Mouse (Mus musculus) neural tube, embryonic 15.5 days (tissue): ENCODE measurements at regions not wholly inside any gene's neighbourhood (a gene's known extent, or its start where the extent isn't known, plus 50 kb on each side); places are given as distances from the start of the nearest gene placed in this dataset.

Experiments used
- ATAC-seq: fragments of 200-750 bp; cut with Nextera tagmentation; 2 replicates; pipeline ENCODE4 v1.8.0; 2017; ENCODE audit warnings: mild to moderate bottlenecking, moderate TSS enrichment, moderate library complexity; ENCODE audit not compliant: low FRiP score
- H3K27ac ChIP-seq: fragments of 300-500 bp; sonication (generic); replicated peaks from 2 replicates; pipeline ENCODE4 v1.5.1; 2015; ENCODE audit warnings: mild to moderate bottlenecking, inconsistent platforms
- H3K27me3 ChIP-seq: fragments of 300-500 bp; sonication (generic); replicated peaks from 2 replicates; pipeline ENCODE4 v1.6.1; 2015; ENCODE audit warnings: inconsistent platforms
- H3K36me3 ChIP-seq: fragments of 300-500 bp; sonication (generic); 2 replicates; pipeline ENCODE4 v1.6.1; 2015; ENCODE audit warnings: inconsistent platforms
- H3K4me1 ChIP-seq: fragments of 300-500 bp; sonication (generic); 2 replicates; pipeline ENCODE4 v1.6.1; 2015; ENCODE audit warnings: inconsistent platforms
- H3K4me2 ChIP-seq: fragments of 300-500 bp; sonication (generic); 2 replicates; pipeline ENCODE4 v1.6.1; 2015; ENCODE audit warnings: inconsistent platforms, mild to moderate bottlenecking, moderate library complexity
- H3K4me3 ChIP-seq: fragments of 300-500 bp; sonication (generic); replicated peaks from 2 replicates; pipeline ENCODE4 v1.5.1; 2015; ENCODE audit warnings: mild to moderate bottlenecking, inconsistent platforms
- H3K9ac ChIP-seq: fragments of 300-500 bp; sonication (generic); replicated peaks from 2 replicates; pipeline ENCODE4 v1.6.1; 2015; ENCODE audit warnings: mild to moderate bottlenecking, inconsistent platforms
- H3K9me3 ChIP-seq: fragments of 300-500 bp; sonication (generic); replicated peaks from 2 replicates; pipeline ENCODE4 v1.6.1; 2016; ENCODE audit warnings: inconsistent platforms
- WGBS: fragments of 180-500 bp; shearing (Covaris S2); methylation state at CpG from one replicate; pipeline ENCODE4 v1.1.7; 2015; ENCODE audit warnings: mixed read lengths; 5-methylcytosine and 5-hydroxymethylcytosine counted together

- no peaks in the 10 kb centered on the region for H3K27me3 ChIP-seq
- ATAC-seq = no peak
- 69% methylated on average over 9 of the region's 9 CpGs for WGBS
- H3K4me3 ChIP-seq = no peak overlapping the region
- H3K4me2 ChIP-seq = no peak overlapping the region
- no peaks in the 10 kb centered on the region for H3K4me1 ChIP-seq
- no peaks in the 10 kb centered on the region for H3K36me3 ChIP-seq
- H3K27ac ChIP-seq = no peak overlapping the region
- no peak overlapping the region for H3K9ac ChIP-seq
- H3K9me3 ChIP-seq = no peaks in the 10 kb centered on the region
These were observed 172.6 kb upstream of the Nr2f2 start for GRCm38 (mm10) chr7:70539121-70539642.

GRCm38 (mm10) chr7:70536046-70536445 is 169.5 kb upstream of the Nr2f2 start:
- whole genome bisulfite sequencing = 86% methylated on average over 6 of the region's 6 CpGs
- Histone ChIP-seq H3K4me1 (no peaks in the 10 kb centered on the region), H3K4me3 (no peak overlapping the region), H3K4me2 (no peak overlapping the region), H3K9me3 (peaks cover 3% of the 10 kb centered on the region; the same call in 1 of the 2 replicates), H3K27me3 (no peaks in the 10 kb centered on the region), H3K9ac (no peak overlapping the region), H3K27ac (no peak overlapping the region), H3K36me3 (no peaks in the 10 kb centered on the region)
- ATAC-seq = no peak

GRCm38 (mm10) chr7:70533552-70533951 is 167.0 kb upstream of the Nr2f2 start:
- H3K27ac ChIP-seq = no peak overlapping the region
- H3K9me3 ChIP-seq = peaks cover 5% of the 10 kb centered on the region; the same call in 1 of the 2 replicates
- H3K27me3 ChIP-seq = no peaks in the 10 kb centered on the region
- WGBS = 33% methylated on average over 1 of the region's 1 CpGs
- H3K4me1 ChIP-seq = no peaks in the 10 kb centered on the region
- H3K4me3 ChIP-seq = no peak overlapping the region
- no peak overlapping the region for H3K9ac ChIP-seq
- ATAC-seq = no peak
- H3K36me3 ChIP-seq = no peaks in the 10 kb centered on the region
- H3K4me2 ChIP-seq = no peak overlapping the region

GRCm38 (mm10) chr7:70527921-70528320 is 161.4 kb upstream of the Nr2f2 start:
- WGBS = 78% methylated on average over 4 of the region's 4 CpGs
- no peak overlapping the region for H3K4me3 ChIP-seq
- no peak for ATAC-seq
- H3K36me3 ChIP-seq = no peaks in the 10 kb centered on the region
- H3K4me1 ChIP-seq = no peaks in the 10 kb centered on the region
- H3K9me3 ChIP-seq = peaks cover 5% of the 10 kb centered on the region; the same call in 1 of the 2 replicates
- no peaks in the 10 kb centered on the region for H3K27me3 ChIP-seq
- H3K27ac ChIP-seq = no peak overlapping the region
- H3K9ac ChIP-seq = no peak overlapping the region
- no peak overlapping the region for H3K4me2 ChIP-seq

GRCm38 (mm10) chr7:70525372-70525771 is 158.8 kb upstream of the Nr2f2 start:
- Histone ChIP-seq H3K9ac (no peak overlapping the region), H3K4me3 (no peak overlapping the region), H3K27ac (no peak overlapping the region), H3K9me3 (no peaks in the 10 kb centered on the region), H3K27me3 (no peaks in the 10 kb centered on the region), H3K36me3 (no peaks in the 10 kb centered on the region), H3K4me2 (no peak overlapping the region), H3K4me1 (no peaks in the 10 kb centered on the region)
- WGBS = 88% methylated on average over 2 of the region's 2 CpGs
- no peak for ATAC-seq

GRCm38 (mm10) chr7:70524744-70525143 is 158.2 kb upstream of the Nr2f2 start:
- no peak overlapping the region for H3K4me3 ChIP-seq
- no peaks in the 10 kb centered on the region for H3K4me1 ChIP-seq
- no peak for ATAC-seq
- H3K9me3 ChIP-seq = no peaks in the 10 kb centered on the region
- no peak overlapping the region for H3K4me2 ChIP-seq
- no peaks in the 10 kb centered on the region for H3K27me3 ChIP-seq
- no peak overlapping the region for H3K27ac ChIP-seq
- H3K36me3 ChIP-seq = no peaks in the 10 kb centered on the region
- H3K9ac ChIP-seq = no peak overlapping the region
- WGBS = 96% methylated on average over 9 of the region's 9 CpGs

- WGBS = 94% methylated on average over 4 of the region's 4 CpGs
These were observed 157.7 kb upstream of the Nr2f2 start for GRCm38 (mm10) chr7:70524251-70524650.

GRCm38 (mm10) chr7:70516741-70517140 is 150.2 kb upstream of the Nr2f2 start:
- Histone ChIP-seq H3K9ac (no peak overlapping the region), H3K4me1 (peaks cover 11% of the 10 kb centered on the region; the same call in 1 of the 2 replicates), H3K4me3 (no peak overlapping the region), H3K9me3 (no peaks in the 10 kb centered on the region), H3K36me3 (no peaks in the 10 kb centered on the region), H3K27me3 (no peaks in the 10 kb centered on the region), H3K27ac (no peak overlapping the region), H3K4me2 (no peak overlapping the region)
- 58% methylated on average over 3 of the region's 3 CpGs for WGBS
- ATAC-seq = no peak

More at GRCm38 (mm10) chr7:70524251-70524650, 157.7 kb upstream of the Nr2f2 start:
- H3K9me3 ChIP-seq = no peaks in the 10 kb centered on the region
- no peaks in the 10 kb centered on the region for H3K27me3 ChIP-seq
- H3K27ac ChIP-seq = no peak overlapping the region
- H3K36me3 ChIP-seq = no peaks in the 10 kb centered on the region
- no peak overlapping the region for H3K4me2 ChIP-seq
- no peak overlapping the region for H3K9ac ChIP-seq
- ATAC-seq = no peak
- H3K4me3 ChIP-seq = no peak overlapping the region
- H3K4me1 ChIP-seq = no peaks in the 10 kb centered on the region

- Histone ChIP-seq H3K27ac (no peak overlapping the region), H3K4me3 (no peak overlapping the region), H3K4me1 (peaks cover 11% of the 10 kb centered on the region; the same call in 1 of the 2 replicates), H3K36me3 (no peaks in the 10 kb centered on the region), H3K9ac (no peak overlapping the region), H3K9me3 (no peaks in the 10 kb centered on the region), H3K27me3 (no peaks in the 10 kb centered on the region), H3K4me2 (no peak overlapping the region)
- ATAC-seq = no peak
- WGBS = 17% methylated on average over 8 of the region's 8 CpGs
These were observed 148.9 kb upstream of the Nr2f2 start for GRCm38 (mm10) chr7:70515341-70515851.

GRCm38 (mm10) chr7:70514666-70515065 is 148.1 kb upstream of the Nr2f2 start:
- Histone ChIP-seq H3K36me3 (no peaks in the 10 kb centered on the region), H3K27me3 (no peaks in the 10 kb centered on the region), H3K4me3 (no peak overlapping the region), H3K4me2 (no peak overlapping the region), H3K9me3 (no peaks in the 10 kb centered on the region), H3K9ac (no peak overlapping the region), H3K27ac (no peak overlapping the region), H3K4me1 (peaks cover 11% of the 10 kb centered on the region; the same call in 1 of the 2 replicates)
- ATAC-seq = no peak
- 20% methylated on average over 6 of the region's 6 CpGs for WGBS

- Histone ChIP-seq H3K4me1 (peaks cover 11% of the 10 kb centered on the region; the same call in 1 of the 2 replicates), H3K27me3 (no peaks in the 10 kb centered on the region), H3K36me3 (no peaks in the 10 kb centered on the region), H3K4me3 (no peak overlapping the region), H3K9me3 (no peaks in the 10 kb centered on the region), H3K27ac (no peak overlapping the region), H3K4me2 (no peak overlapping the region), H3K9ac (no peak overlapping the region)
- ATAC-seq = no peak
- 83% methylated on average over 6 of the region's 6 CpGs for WGBS
These were observed 145.8 kb upstream of the Nr2f2 start for GRCm38 (mm10) chr7:70512354-70512753.

GRCm38 (mm10) chr7:70505671-70506181 is 139.2 kb upstream of the Nr2f2 start:
- Histone ChIP-seq H3K9ac (no peak overlapping the region), H3K27ac (no peak overlapping the region), H3K4me1 (peaks cover 6% of the 10 kb centered on the region; the same call in 1 of the 2 replicates), H3K36me3 (no peaks in the 10 kb centered on the region), H3K4me2 (no peak overlapping the region), H3K27me3 (no peaks in the 10 kb centered on the region), H3K4me3 (no peak overlapping the region), H3K9me3 (no peaks in the 10 kb centered on the region)
- WGBS = 12% methylated on average over 7 of the region's 7 CpGs
- ATAC-seq = no peak; the same call in 1 of the 2 replicates
